Mouse (Mus musculus): ENCODE results near the gene Mybl2. TPM values are rescaled to one million over a fixed set of nuclear protein-coding genes. Genes with fewer than 3 reads are reported as not detected.

Mybl2 gene
- total RNA-seq, 1 experiment from 2014 or later = 4.0 TPM

DNA sequence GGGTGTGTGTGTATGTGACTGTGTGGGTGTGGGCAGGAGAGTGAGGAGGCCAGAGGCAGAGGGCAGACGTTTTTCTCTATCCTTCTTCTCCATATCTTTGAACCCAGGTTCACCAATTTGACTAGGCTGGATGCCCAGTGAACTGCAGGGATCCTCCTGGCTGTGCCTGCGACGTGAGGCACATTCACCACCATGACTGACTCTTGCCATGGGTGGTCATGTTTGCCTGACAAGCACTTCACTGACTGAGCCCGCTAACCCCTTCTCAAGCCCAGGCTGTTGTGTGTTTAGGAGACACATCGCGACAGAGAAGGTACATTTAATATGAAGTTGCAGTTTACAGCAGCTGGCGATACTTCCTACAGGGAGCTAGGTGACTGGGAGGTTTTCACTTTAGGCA is 47.7 kb downstream of the Mybl2 start:
- no peak for ATAC-seq (ENCODE audit: extremely low read depth, insufficient number of reproducible peaks, low FRiP score, poor library complexity, severe bottlenecking)

- no peak for ATAC-seq (ENCODE audit: extremely low read depth, insufficient number of reproducible peaks, low FRiP score, poor library complexity, severe bottlenecking)
Measured at GRCm38 (mm10) chr2:163102900-163103653, 48.6 kb downstream of the Mybl2 start.

DNA sequence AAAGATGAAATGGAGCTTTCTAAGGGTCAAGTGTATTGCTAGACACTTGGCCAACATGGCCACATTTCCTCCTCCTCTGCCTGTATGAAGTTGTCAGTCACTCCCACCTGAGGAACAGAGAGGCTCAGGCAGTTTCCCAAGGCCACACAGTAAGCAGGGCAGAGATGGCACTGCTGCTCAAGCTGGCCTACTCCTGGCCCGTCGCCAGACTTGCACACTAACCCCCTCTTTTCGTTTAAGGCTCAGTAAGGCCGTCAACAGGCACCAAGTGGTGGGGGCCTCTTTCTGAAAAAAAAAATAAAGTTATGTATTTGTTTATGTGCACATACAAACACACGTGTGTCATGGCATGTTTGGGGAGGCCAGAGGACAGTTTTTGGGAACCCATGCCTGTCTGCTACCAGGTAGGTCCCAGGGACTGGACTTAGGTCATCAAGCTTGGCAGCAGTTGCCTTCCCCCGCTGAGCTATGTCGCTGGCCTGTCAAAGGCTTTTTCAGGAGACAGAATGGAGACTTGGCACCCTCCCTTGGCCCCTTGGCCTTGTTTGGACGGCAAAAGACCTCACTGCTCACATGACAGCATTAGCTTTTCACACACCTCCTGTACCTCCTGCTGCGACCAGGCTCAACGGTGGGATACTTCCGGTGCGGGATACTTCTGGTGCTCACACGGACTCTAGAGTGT is 49.7 kb downstream of the Mybl2 start:
- no peak for ATAC-seq (ENCODE audit: extremely low read depth, insufficient number of reproducible peaks, low FRiP score, poor library complexity, severe bottlenecking)

DNA sequence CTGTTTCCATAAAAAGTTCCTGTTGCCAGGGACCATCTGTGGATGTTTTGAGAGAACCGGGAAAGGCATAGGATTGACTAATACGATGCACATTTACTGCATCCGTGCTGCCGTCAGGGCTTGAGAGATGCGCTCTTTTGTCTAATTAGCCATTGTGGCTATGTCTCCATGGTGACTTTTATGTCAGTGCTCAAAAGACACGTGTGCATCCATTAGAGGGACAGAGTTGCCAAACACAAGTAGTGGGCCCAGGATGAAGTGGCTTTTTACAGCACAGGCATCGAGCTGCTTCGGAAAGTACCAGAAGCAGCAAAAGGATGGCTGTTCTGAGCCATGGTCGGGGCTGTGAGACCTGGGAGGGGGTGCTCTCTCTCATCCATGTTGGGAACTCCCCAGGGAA is 53.9 kb downstream of the Mybl2 start:
- no peak for ATAC-seq (ENCODE audit: extremely low read depth, insufficient number of reproducible peaks, low FRiP score, poor library complexity, severe bottlenecking)

DNA sequence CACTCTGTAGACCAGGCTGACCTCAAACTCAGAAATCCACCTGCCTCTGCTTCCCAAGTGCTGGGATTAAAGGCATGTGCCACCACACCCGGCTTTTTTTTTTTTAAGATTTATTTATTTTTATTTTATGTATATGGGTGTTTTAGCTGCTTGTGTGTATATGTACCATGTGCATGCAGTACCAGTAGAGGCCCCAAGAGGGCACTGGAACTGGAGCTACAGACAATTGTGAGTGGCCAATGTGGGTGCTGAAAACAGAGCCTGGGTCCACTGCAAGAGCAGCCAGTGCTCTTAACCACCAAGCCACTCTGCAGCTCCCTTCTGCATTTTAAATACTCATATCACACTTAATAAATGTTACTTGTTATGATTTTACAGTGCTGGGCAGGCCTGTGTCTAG is 56.2 kb downstream of the Mybl2 start:
- ATAC-seq (ENCODE audit: extremely low read depth, insufficient number of reproducible peaks, low FRiP score, poor library complexity, severe bottlenecking) = no peak

DNA sequence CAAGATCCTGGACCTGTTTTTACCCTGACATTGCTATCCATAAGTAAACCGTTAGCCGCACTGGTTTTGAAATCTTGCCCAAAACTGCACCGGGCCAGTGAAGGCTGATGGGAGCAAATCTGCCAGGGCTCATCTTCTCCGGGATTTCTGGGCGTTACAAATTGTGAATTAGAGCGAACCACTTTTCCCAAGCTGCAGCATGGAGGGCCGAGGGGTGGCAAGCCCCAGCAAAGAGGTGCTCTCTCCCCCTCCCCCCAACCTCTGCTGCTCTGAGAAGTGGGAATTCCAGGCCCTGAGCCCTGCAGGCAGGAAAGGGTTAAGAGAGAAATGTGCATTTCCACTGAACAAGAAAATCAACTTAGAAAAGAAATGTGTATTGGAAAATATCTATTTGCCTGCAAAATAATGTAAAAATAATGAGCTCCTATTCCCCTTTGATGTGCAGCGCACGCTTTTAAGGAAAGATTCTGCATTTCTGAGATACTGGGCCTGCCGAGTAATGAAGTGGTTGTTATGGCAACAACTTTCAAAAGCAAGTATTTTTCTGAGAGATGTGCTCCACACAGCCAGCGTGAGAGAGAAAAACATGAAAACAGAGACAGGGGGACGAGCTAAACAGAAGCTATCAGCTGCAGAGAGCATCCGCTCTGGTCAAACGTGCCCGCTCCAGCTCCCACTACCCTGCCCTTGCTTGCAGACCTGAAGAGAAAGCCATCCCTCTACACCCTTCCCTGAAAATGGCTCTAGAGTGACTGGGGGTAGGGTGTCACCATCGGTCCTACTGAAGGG is 57.1 kb downstream of the Mybl2 start:
- ATAC-seq (ENCODE audit: extremely low read depth, insufficient number of reproducible peaks, low FRiP score, poor library complexity, severe bottlenecking) = no peak

- ATAC-seq (ENCODE audit: extremely low read depth, insufficient number of reproducible peaks, low FRiP score, poor library complexity, severe bottlenecking) = no peak
Measured at GRCm38 (mm10) chr2:163120626-163121352, 66.3 kb downstream of the Mybl2 start.

DNA sequence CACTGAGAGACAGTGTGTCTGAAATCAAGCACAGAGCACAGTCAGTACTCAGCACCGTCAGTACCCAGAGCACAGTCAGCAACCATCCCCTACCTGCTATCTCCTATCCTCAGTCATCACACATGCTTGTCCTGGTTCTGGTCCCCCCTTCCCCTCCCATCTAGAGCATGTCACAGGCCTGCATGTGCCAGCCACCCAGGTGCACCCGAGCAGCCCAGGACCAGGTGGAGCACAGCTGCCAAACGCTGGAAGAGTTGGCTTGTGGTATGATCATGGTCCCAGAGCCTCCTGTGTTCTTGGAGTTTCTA is 66.8 kb downstream of the Mybl2 start:
- ATAC-seq (ENCODE audit: extremely low read depth, insufficient number of reproducible peaks, low FRiP score, poor library complexity, severe bottlenecking) = no peak

DNA sequence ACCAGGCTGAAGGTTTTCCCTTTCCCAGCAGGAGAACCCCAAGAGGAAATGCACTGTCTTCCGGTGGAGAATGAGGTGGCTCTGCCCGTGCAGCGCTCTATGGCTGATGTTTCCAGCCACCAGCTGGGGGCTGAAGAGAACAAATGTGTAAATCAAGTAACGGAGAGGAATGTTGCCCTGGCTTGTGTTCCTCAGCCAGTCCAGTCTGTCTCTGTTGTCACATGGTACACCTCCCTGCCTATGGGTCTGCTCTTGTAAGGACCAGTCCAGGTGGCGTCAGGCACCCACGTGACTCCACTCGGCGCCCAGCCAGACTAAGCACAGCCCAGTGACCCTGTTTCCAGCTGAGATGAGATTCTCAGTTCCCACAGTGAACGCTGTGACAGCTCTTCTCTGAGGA is 67.8 kb downstream of the Mybl2 start:
- ATAC-seq (ENCODE audit: extremely low read depth, insufficient number of reproducible peaks, low FRiP score, poor library complexity, severe bottlenecking) = no peak

DNA sequence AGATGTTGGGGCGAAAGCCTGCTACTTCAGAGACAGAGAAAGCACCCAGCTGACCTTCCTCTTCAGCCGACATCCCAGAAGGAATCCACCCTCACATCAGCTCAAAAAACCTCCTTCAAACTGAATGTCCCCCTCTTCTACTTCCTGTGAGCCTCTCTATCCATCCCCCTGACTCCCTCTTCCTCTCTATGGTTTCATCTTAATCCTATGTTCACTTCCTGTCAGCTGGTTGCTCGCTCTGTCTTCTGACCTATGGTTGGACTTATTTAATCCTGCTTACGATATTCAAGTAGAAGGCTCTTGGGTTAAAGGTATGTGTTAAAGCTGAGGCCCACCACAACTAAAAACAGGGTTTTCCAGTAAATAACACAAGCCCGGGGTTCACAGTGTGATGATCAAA is 69.0 kb downstream of the Mybl2 start:
- no peak for ATAC-seq (ENCODE audit: extremely low read depth, insufficient number of reproducible peaks, low FRiP score, poor library complexity, severe bottlenecking)

DNA sequence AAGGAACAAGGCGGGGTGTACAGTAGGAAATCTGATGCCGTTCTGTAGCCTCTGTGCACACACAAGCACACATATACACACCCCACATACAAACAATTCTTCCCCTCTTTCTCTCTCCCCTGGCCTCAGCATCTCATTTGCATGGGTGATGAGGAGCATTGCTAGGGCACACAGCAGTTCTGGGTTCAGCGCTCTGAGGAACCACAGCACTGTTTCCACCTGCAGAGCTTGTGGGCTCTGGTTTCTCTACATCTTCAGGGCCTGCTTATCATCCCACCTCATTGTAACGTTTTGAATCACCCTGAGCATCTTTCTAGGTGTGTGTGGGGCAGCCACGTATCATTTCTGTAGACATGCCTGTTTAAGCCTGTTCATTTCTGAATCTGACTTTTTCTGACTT is 76.3 kb downstream of the Mybl2 start:
- ATAC-seq (ENCODE audit: extremely low read depth, insufficient number of reproducible peaks, low FRiP score, poor library complexity, severe bottlenecking) = no peak

GRCm38 (mm10) chr2:163132314-163132713 is 77.8 kb downstream of the Mybl2 start:
- no peak for ATAC-seq (ENCODE audit: extremely low read depth, insufficient number of reproducible peaks, low FRiP score, poor library complexity, severe bottlenecking)

Other genes starting within 250 kb of the Mybl2 start
- gene Srsf6, start 123.2 kb upstream of the Mybl2 start, total RNA-seq (2017) = 205 and 208 TPM in 2 replicates
- gene L3mbtl1, start 111.2 kb upstream of the Mybl2 start, total RNA-seq (2017) = 1.0 TPM in 1 of 2 replicates, not detected in the other
- gene Sgk2, start 67.4 kb upstream of the Mybl2 start, total RNA-seq (2017) = not detected in 2 replicates
- 22.3 and 29.8 TPM in 2 replicates for gene Ift52, start 37.3 kb upstream of the Mybl2 start, total RNA-seq (2017)
- not detected in 2 replicates for gene Gtsf1l, start 33.2 kb downstream of the Mybl2 start, total RNA-seq (2017)
- not detected in 2 replicates for gene Tox2, start 148.4 kb downstream of the Mybl2 start, total RNA-seq (2017)

Data from neutrophil, adult 5-6 weeks (primary cell).